Mouse (Mus musculus): ENCODE data around the gene Olfr292. TPM values are rescaled to one million over a fixed set of nuclear protein-coding genes. Genes with fewer than 3 reads are reported as not detected.

Gene Olfr292
- polyA plus RNA-seq (2014; fragmentation: Nextera tagmentation; extraction: Ambion mirVana) = not detected in 2 replicates

- Histone ChIP-seq H3K27ac (ENCODE audit: low read depth) (no peak within 1 kb of the TSS), H3K9ac (ENCODE audit: low read length) (no peak within 1 kb of the TSS), H3K36me3 (ENCODE audit: control insufficient read depth, insufficient read depth, low read length) (no peaks in the 10 kb centered on the region), H3K4me3 (ENCODE audit: low read depth, low read length) (no peak within 1 kb of the TSS), H3K4me1 (replicated peaks; ENCODE audit: control insufficient read depth, insufficient read depth, low read length) (no peaks in the 10 kb centered on the region), H3K9me3 (ENCODE audit: control insufficient read depth, low read length) (no peaks in the 10 kb centered on the region), H3K4me2 (ENCODE audit: low read length) (no peak within 1 kb of the TSS), H3K27me3 (replicated peaks; ENCODE audit: control insufficient read depth, insufficient read depth, low read length) (no peaks in the 10 kb centered on the region)
- ATAC-seq (replicated peaks; ENCODE audit: low FRiP score, low TSS enrichment, low read depth) (no peak), DNase-seq (ENCODE audit: low spot score) (no peak)
Measured at GRCm38 (mm10) chr7:86688030-86688429, at the start of gene Olfr292. Gene Olfr292, plus strand, starts transcription at chr7:86688330.

DNA sequence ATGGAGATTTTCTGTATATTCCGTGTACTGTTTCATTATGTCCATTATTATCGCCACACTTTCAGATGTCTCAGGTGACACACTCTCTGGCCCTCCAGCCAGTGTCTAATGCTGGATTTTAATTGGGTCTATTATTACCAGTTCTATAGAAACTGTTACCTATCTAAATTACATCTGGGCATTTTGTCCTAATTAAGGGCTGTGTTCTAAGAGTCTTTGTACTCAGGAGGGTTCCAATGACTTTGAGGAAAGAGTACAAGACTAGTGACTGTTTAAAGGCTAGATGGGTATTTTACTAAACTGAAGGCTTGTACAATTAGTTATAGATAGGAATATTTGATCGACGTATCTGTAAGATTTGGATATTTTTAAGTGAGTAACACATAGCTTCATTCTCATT is 39.4 kb upstream of the Olfr292 start, which contains the start of gene Olfr293:
TSS of gene Olfr293 (plus strand) at position 301 of the 400 bp plus-strand sequence.
- H3K9ac ChIP-seq (ENCODE audit: low read length) = no peak within 1 kb of the TSS
- 93% methylated on average over 4 of the region's 4 CpGs for WGBS
- no peak for DNase-seq (ENCODE audit: low spot score)

DNA sequence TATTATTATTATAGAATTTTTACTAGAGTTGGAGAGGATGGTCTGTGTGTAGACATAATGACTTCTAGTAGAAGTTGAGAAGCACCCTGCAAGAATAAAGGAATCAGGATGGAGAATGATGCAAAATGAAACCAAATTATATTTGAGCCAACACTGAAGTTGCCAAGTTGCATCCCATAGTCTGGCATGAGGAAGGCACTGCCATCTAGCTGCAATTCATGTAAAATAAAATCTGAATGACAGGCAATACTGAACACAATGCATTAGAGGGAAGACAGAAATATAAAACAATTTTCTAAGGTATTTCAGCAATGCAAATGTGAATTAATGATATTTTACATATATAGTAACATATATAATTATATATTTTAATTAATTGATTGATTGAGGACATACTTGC is 36.9 kb downstream of the Olfr292 start:
- no peaks in the 10 kb centered on the region for H3K36me3 ChIP-seq (ENCODE audit: control insufficient read depth, insufficient read depth, low read length)
- no peak overlapping the region for H3K27ac ChIP-seq (ENCODE audit: low read depth)
- H3K9me3 ChIP-seq (ENCODE audit: control insufficient read depth, low read length) = no peaks in the 10 kb centered on the region
- no peak overlapping the region for H3K9ac ChIP-seq (ENCODE audit: low read length)
- ATAC-seq (replicated peaks; ENCODE audit: low FRiP score, low TSS enrichment, low read depth) = no peak
- no peaks in the 10 kb centered on the region for H3K4me1 ChIP-seq (replicated peaks; ENCODE audit: control insufficient read depth, insufficient read depth, low read length)
- H3K27me3 ChIP-seq (replicated peaks; ENCODE audit: control insufficient read depth, insufficient read depth, low read length) = no peaks in the 10 kb centered on the region
- H3K4me3 ChIP-seq (ENCODE audit: low read depth, low read length) = no peak overlapping the region
- H3K4me2 ChIP-seq (ENCODE audit: low read length) = no peak overlapping the region
- DNase-seq (ENCODE audit: low spot score) = no peak

More for the DNA sequence above, 39.4 kb upstream of the Olfr292 start, which contains the start of gene Olfr293:
- H3K27ac ChIP-seq (ENCODE audit: low read depth) = no peak within 1 kb of the TSS
- H3K36me3 ChIP-seq (ENCODE audit: control insufficient read depth, insufficient read depth, low read length) = no peaks in the 10 kb centered on the region
- H3K27me3 ChIP-seq (replicated peaks; ENCODE audit: control insufficient read depth, insufficient read depth, low read length) = no peaks in the 10 kb centered on the region
- no peak within 1 kb of the TSS for H3K4me2 ChIP-seq (ENCODE audit: low read length)
- no peak for ATAC-seq (replicated peaks; ENCODE audit: low FRiP score, low TSS enrichment, low read depth)
- H3K4me3 ChIP-seq (ENCODE audit: low read depth, low read length) = no peak within 1 kb of the TSS
- H3K4me1 ChIP-seq (replicated peaks; ENCODE audit: control insufficient read depth, insufficient read depth, low read length) = no peaks in the 10 kb centered on the region
- H3K9me3 ChIP-seq (ENCODE audit: control insufficient read depth, low read length) = no peaks in the 10 kb centered on the region

Other genes with a start within 250 kb of the Olfr292 start
- not detected in 2 replicates for gene Olfr299, start 228.4 kb upstream of the Olfr292 start, polyA plus RNA-seq (2014; fragmentation: Nextera tagmentation; extraction: Ambion mirVana)
- gene Olfr298, start 195.8 kb upstream of the Olfr292 start, polyA plus RNA-seq (2014; fragmentation: Nextera tagmentation; extraction: Ambion mirVana) = not detected in 2 replicates
- gene Olfr297, start 168.4 kb upstream of the Olfr292 start, polyA plus RNA-seq (2014; fragmentation: Nextera tagmentation; extraction: Ambion mirVana) = not detected in 2 replicates
- gene Olfr295, start 104.5 kb upstream of the Olfr292 start, polyA plus RNA-seq (2014; fragmentation: Nextera tagmentation; extraction: Ambion mirVana) = not detected in 2 replicates
- not detected in 2 replicates for gene Olfr294, start 71.7 kb upstream of the Olfr292 start, polyA plus RNA-seq (2014; fragmentation: Nextera tagmentation; extraction: Ambion mirVana)
- not detected in 2 replicates for gene Olfr293, start 39.3 kb upstream of the Olfr292 start, polyA plus RNA-seq (2014; fragmentation: Nextera tagmentation; extraction: Ambion mirVana)
- gene Folh1, start 87.6 kb downstream of the Olfr292 start, polyA plus RNA-seq (2014; fragmentation: Nextera tagmentation; extraction: Ambion mirVana) = not detected in 2 replicates
- not detected in 2 replicates for gene Vmn2r77, start 106.7 kb downstream of the Olfr292 start, polyA plus RNA-seq (2014; fragmentation: Nextera tagmentation; extraction: Ambion mirVana)
- gene Vmn2r78, start 226.8 kb downstream of the Olfr292 start, polyA plus RNA-seq (2014; fragmentation: Nextera tagmentation; extraction: Ambion mirVana) = not detected in 2 replicates